Mouse (Mus musculus): ENCODE measurements at regions not wholly inside any gene's neighbourhood (a gene's known extent, or its start where the extent isn't known, plus 50 kb on each side); places are given as distances from the start of the nearest gene placed in this dataset.

GRCm38 (mm10) chr14:76254565-76255501, 144.1 kb downstream of the Nufip1 start:
- Histone ChIP-seq H3K4me2 (replicated peaks) (peak overlapping the region; percentile 16), H3K9me3 (replicated peaks) (no peaks in the 10 kb centered on the region), H3K27ac (peak overlapping the region; percentile 93), H3K9ac (peak overlapping the region; percentile 23), H3K4me1 (peaks cover 44% of the 10 kb centered on the region), H3K27me3 (no peaks in the 10 kb centered on the region), H3K36me3 (no peaks in the 10 kb centered on the region), H3K4me3 (no peak overlapping the region)
- ATAC-seq (ENCODE audit: low FRiP score) = peak; percentile 93
- WGBS = 8% methylated on average over 30 of the region's 30 CpGs

GRCm38 (mm10) chr14:76255971-76256370, 145.3 kb downstream of the Nufip1 start:
- Histone ChIP-seq H3K27ac (peak overlapping the region; percentile 93), H3K4me3 (no peak overlapping the region), H3K27me3 (no peaks in the 10 kb centered on the region), H3K4me1 (peaks cover 44% of the 10 kb centered on the region), H3K9me3 (replicated peaks) (no peaks in the 10 kb centered on the region), H3K4me2 (replicated peaks) (no peak overlapping the region), H3K9ac (no peak overlapping the region), H3K36me3 (no peaks in the 10 kb centered on the region)
- 50% methylated on average over 11 of the region's 11 CpGs for WGBS
- ATAC-seq (ENCODE audit: low FRiP score) = no peak

- no peak for ATAC-seq (ENCODE audit: low FRiP score)
- no peak overlapping the region for H3K4me2 ChIP-seq (replicated peaks)
- WGBS = 17% methylated on average over 3 of the region's 3 CpGs
- H3K9ac ChIP-seq = no peak overlapping the region
- H3K9me3 ChIP-seq (replicated peaks) = no peaks in the 10 kb centered on the region
- H3K4me3 ChIP-seq = no peak overlapping the region
- no peaks in the 10 kb centered on the region for H3K36me3 ChIP-seq
- H3K27me3 ChIP-seq = no peaks in the 10 kb centered on the region
- peaks cover 38% of the 10 kb centered on the region for H3K4me1 ChIP-seq
- no peak overlapping the region for H3K27ac ChIP-seq
Measured at GRCm38 (mm10) chr14:76258626-76259025, 147.9 kb downstream of the Nufip1 start.

- H3K27ac ChIP-seq = no peak overlapping the region
Measured at GRCm38 (mm10) chr14:76260628-76261293, 150.1 kb downstream of the Nufip1 start.

GRCm38 (mm10) chr14:76263682-76264081, 151.1 kb upstream of the Tsc22d1 start:
- no peak for ATAC-seq (ENCODE audit: low FRiP score)
- Histone ChIP-seq H3K9ac (no peak overlapping the region), H3K27me3 (no peaks in the 10 kb centered on the region), H3K4me3 (no peak overlapping the region), H3K36me3 (no peaks in the 10 kb centered on the region), H3K9me3 (replicated peaks) (peaks cover 4% of the 10 kb centered on the region; the same call in 1 of the 2 replicates), H3K4me2 (replicated peaks) (no peak overlapping the region), H3K27ac (no peak overlapping the region), H3K4me1 (peaks cover 4% of the 10 kb centered on the region; the same call in 1 of the 2 replicates)
- WGBS = 91% methylated on average over 5 of the region's 5 CpGs

More at GRCm38 (mm10) chr14:76260628-76261293, 150.1 kb downstream of the Nufip1 start:
- no peaks in the 10 kb centered on the region for H3K36me3 ChIP-seq
- no peak overlapping the region for H3K4me3 ChIP-seq
- no peaks in the 10 kb centered on the region for H3K9me3 ChIP-seq (replicated peaks)
- H3K27me3 ChIP-seq = no peaks in the 10 kb centered on the region
- WGBS = 65% methylated on average over 5 of the region's 5 CpGs
- no peak overlapping the region for H3K4me2 ChIP-seq (replicated peaks)
- peaks cover 17% of the 10 kb centered on the region for H3K4me1 ChIP-seq
- no peak for ATAC-seq (ENCODE audit: low FRiP score)
- no peak overlapping the region for H3K9ac ChIP-seq

- Histone ChIP-seq H3K36me3 (no peaks in the 10 kb centered on the region), H3K4me2 (replicated peaks) (no peak overlapping the region), H3K4me1 (peaks cover 4% of the 10 kb centered on the region; the same call in 1 of the 2 replicates), H3K27ac (no peak overlapping the region), H3K27me3 (no peaks in the 10 kb centered on the region), H3K9ac (no peak overlapping the region), H3K4me3 (no peak overlapping the region), H3K9me3 (replicated peaks) (peaks cover 4% of the 10 kb centered on the region; the same call in 1 of the 2 replicates)
- 95% methylated on average over 5 of the region's 5 CpGs for WGBS
- ATAC-seq (ENCODE audit: low FRiP score) = no peak
Measured at GRCm38 (mm10) chr14:76265819-76266218, 148.9 kb upstream of the Tsc22d1 start.

- H3K4me1 ChIP-seq = peaks cover 4% of the 10 kb centered on the region; the same call in 1 of the 2 replicates
- no peaks in the 10 kb centered on the region for H3K36me3 ChIP-seq
- H3K9ac ChIP-seq = no peak overlapping the region
- 89% methylated on average over 4 of the region's 4 CpGs for WGBS
- no peak overlapping the region for H3K27ac ChIP-seq
- H3K9me3 ChIP-seq (replicated peaks) = peaks cover 4% of the 10 kb centered on the region; the same call in 1 of the 2 replicates
- H3K4me2 ChIP-seq (replicated peaks) = no peak overlapping the region
- H3K27me3 ChIP-seq = no peaks in the 10 kb centered on the region
- H3K4me3 ChIP-seq = no peak overlapping the region
- ATAC-seq (ENCODE audit: low FRiP score) = no peak
Measured at GRCm38 (mm10) chr14:76266249-76266648, 148.5 kb upstream of the Tsc22d1 start.

- Histone ChIP-seq H3K4me3 (no peak overlapping the region), H3K9me3 (replicated peaks) (peaks cover 4% of the 10 kb centered on the region; the same call in 1 of the 2 replicates), H3K4me2 (replicated peaks) (no peak overlapping the region), H3K9ac (no peak overlapping the region), H3K36me3 (no peaks in the 10 kb centered on the region), H3K27me3 (no peaks in the 10 kb centered on the region), H3K27ac (no peak overlapping the region), H3K4me1 (peaks cover 4% of the 10 kb centered on the region; the same call in 1 of the 2 replicates)
- ATAC-seq (ENCODE audit: low FRiP score) = no peak
- 20% methylated on average over 4 of the region's 4 CpGs for WGBS
Measured at GRCm38 (mm10) chr14:76267091-76267490, 147.7 kb upstream of the Tsc22d1 start.

- Histone ChIP-seq H3K4me1 (peaks cover 4% of the 10 kb centered on the region; the same call in 1 of the 2 replicates), H3K9ac (no peak overlapping the region), H3K9me3 (replicated peaks) (peaks cover 1% of the 10 kb centered on the region; the same call in 1 of the 2 replicates), H3K4me2 (replicated peaks) (no peak overlapping the region), H3K27ac (no peak overlapping the region), H3K36me3 (no peaks in the 10 kb centered on the region), H3K27me3 (no peaks in the 10 kb centered on the region), H3K4me3 (no peak overlapping the region)
- WGBS = 89% methylated on average over 11 of the region's 11 CpGs
- ATAC-seq (ENCODE audit: low FRiP score) = no peak
Measured at GRCm38 (mm10) chr14:76271190-76271589, 143.6 kb upstream of the Tsc22d1 start.

- H3K9ac ChIP-seq = no peak overlapping the region
- H3K4me2 ChIP-seq (replicated peaks) = no peak overlapping the region
- H3K27me3 ChIP-seq = no peaks in the 10 kb centered on the region
- H3K36me3 ChIP-seq = no peaks in the 10 kb centered on the region
- WGBS = 86% methylated on average over 4 of the region's 4 CpGs
- no peak overlapping the region for H3K4me3 ChIP-seq
- no peak overlapping the region for H3K27ac ChIP-seq
- no peaks in the 10 kb centered on the region for H3K4me1 ChIP-seq
- H3K9me3 ChIP-seq (replicated peaks) = no peaks in the 10 kb centered on the region
- no peak for ATAC-seq (ENCODE audit: low FRiP score)
Measured at GRCm38 (mm10) chr14:76272840-76273239, 141.9 kb upstream of the Tsc22d1 start.

- no peaks in the 10 kb centered on the region for H3K36me3 ChIP-seq
- 88% methylated on average over 9 of the region's 9 CpGs for WGBS
- H3K4me2 ChIP-seq (replicated peaks) = no peak overlapping the region
- no peak overlapping the region for H3K4me3 ChIP-seq
- no peak for ATAC-seq (ENCODE audit: low FRiP score)
- H3K27ac ChIP-seq = no peak overlapping the region
- H3K9ac ChIP-seq = no peak overlapping the region
- no peaks in the 10 kb centered on the region for H3K9me3 ChIP-seq (replicated peaks)
- no peaks in the 10 kb centered on the region for H3K27me3 ChIP-seq
- peaks cover 5% of the 10 kb centered on the region for H3K4me1 ChIP-seq
Measured at GRCm38 (mm10) chr14:76276655-76277054, 138.1 kb upstream of the Tsc22d1 start.

- Histone ChIP-seq H3K4me1 (peaks cover 12% of the 10 kb centered on the region), H3K36me3 (no peaks in the 10 kb centered on the region), H3K27me3 (no peaks in the 10 kb centered on the region), H3K9ac (no peak overlapping the region), H3K27ac (no peak overlapping the region), H3K9me3 (replicated peaks) (no peaks in the 10 kb centered on the region), H3K4me2 (replicated peaks) (no peak overlapping the region), H3K4me3 (no peak overlapping the region)
- no peak for ATAC-seq (ENCODE audit: low FRiP score)
- 89% methylated on average over 17 of the region's 17 CpGs for WGBS
Measured at GRCm38 (mm10) chr14:76278751-76279450, 135.9 kb upstream of the Tsc22d1 start.
